Comparison of ENCODE assay signal across 18 mouse cellular contexts in the genomic region with DNA sequence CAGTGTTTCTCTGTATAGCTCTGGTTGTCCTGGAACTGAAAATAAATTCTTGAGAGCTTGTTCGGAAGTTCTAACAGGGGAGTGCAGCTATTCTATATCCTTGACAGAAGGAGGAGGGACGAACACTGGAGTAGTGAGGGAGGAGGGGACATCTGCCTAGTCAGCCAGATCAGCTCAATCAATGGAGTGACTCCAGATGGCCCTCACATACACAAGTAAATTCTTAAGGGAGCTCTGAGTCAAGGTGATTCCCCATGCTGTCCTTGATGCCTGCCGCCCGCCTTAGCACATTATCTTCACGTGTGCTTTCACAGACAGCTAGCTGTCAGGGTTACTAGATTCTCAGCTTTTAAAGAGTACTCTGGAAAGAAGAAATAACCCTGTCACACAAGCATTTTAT. TPM values are rescaled to one million over a fixed set of nuclear protein-coding genes. Genes with fewer than 3 reads are reported as not detected.
A peak's percentile ranks its signal among the peaks of the same experiment; 100 is the strongest.
DNase-seq lines count a peak whose midpoint lies in the region; ATAC-seq and TF ChIP-seq lines count a peak whose summit lies in the region.
"Had no signal": no experiment of that assay in that cellular context is flagged by ENCODE, and none has a peak within 500 bp of the region (broad histone marks: within the 10 kb centered on the region; RNA-seq: fewer than 3 reads in every experiment).

No protein-coding gene starts in this region.

- no peak overlapping the region for H3K27ac ChIP-seq in hindbrain, embryonic 15.5 days (replicated peaks)
- H3K27ac ChIP-seq in hindbrain, embryonic 10.5 days, result no peak overlapping the region
- peak overlapping the region; percentile 1; the same call in 1 of the 2 replicates for H3K27ac ChIP-seq in midbrain, postnatal 0 days (ENCODE audit: low read depth, low read length)
- H3K27ac ChIP-seq in midbrain, embryonic 10.5 days (replicated peaks), result no peak overlapping the region
- H3K27ac ChIP-seq in stomach, embryonic 16.5 days (ENCODE audit: low read length), result peak overlapping the region; percentile 70; the same call in 1 of the 2 replicates
- no peak overlapping the region for H3K27ac ChIP-seq in left cerebral cortex, adult 2 months
- H3K27ac ChIP-seq: forebrain, embryonic 12.5 days; kidney, postnatal 0 days; lung, embryonic 15.5 days had no signal

- 54% methylated on average over 5 of the region's 5 CpGs for WGBS in hindbrain, embryonic 15.5 days
- 69% methylated on average over 5 of the region's 5 CpGs for WGBS in hindbrain, embryonic 10.5 days
- WGBS in midbrain, postnatal 0 days, result 61% methylated on average over 5 of the region's 5 CpGs
- WGBS in midbrain, embryonic 10.5 days, result 78% methylated on average over 5 of the region's 5 CpGs
- WGBS in stomach, embryonic 16.5 days, result 61% methylated on average over 5 of the region's 5 CpGs

- peak; percentile 61; the same call in 1 of the 2 replicates for ATAC-seq in hindbrain, embryonic 15.5 days (ENCODE audit: low FRiP score, low read depth)
- ATAC-seq in midbrain, postnatal 0 days (ENCODE audit: low FRiP score), result no peak
- no peak for ATAC-seq in stomach, embryonic 16.5 days (ENCODE audit: insufficient read depth, low FRiP score)

- no peak overlapping the region for H3K4me3 ChIP-seq in hindbrain, embryonic 15.5 days
- no peak overlapping the region for H3K4me3 ChIP-seq in hindbrain, embryonic 10.5 days
- H3K4me3 ChIP-seq in midbrain, postnatal 0 days (ENCODE audit: low read depth, low read length), result no peak overlapping the region
- no peak overlapping the region for H3K4me3 ChIP-seq in midbrain, embryonic 10.5 days
- no peak overlapping the region for H3K4me3 ChIP-seq in stomach, embryonic 16.5 days (replicated peaks; ENCODE audit: low read length)
- no peak overlapping the region for H3K4me3 ChIP-seq in left cerebral cortex, adult 2 months
- H3K4me3 ChIP-seq: forebrain, embryonic 12.5 days; liver, embryonic 12.5 days; lung, embryonic 15.5 days; megakaryocyte, embryonic 14.5 days; neural tube, embryonic 13.5 days had no signal

- peaks cover 31% of the 10 kb centered on the region for H3K4me1 ChIP-seq in hindbrain, embryonic 15.5 days (replicated peaks)
- peaks cover 18% of the 10 kb centered on the region for H3K4me1 ChIP-seq in hindbrain, embryonic 10.5 days (replicated peaks)
- H3K4me1 ChIP-seq in midbrain, postnatal 0 days (ENCODE audit: insufficient read depth, low read length), result 0 out of 2 replicates have a peak, but pooled peaks cover 4% of the 10 kb centered on the region
- H3K4me1 ChIP-seq in midbrain, embryonic 10.5 days, result peaks cover 17% of the 10 kb centered on the region
- H3K4me1 ChIP-seq in stomach, embryonic 16.5 days (ENCODE audit: control insufficient read depth, insufficient read depth, low read length), result peaks cover 13% of the 10 kb centered on the region

- H3K4me2 ChIP-seq in hindbrain, embryonic 15.5 days, result no peak overlapping the region
- H3K4me2 ChIP-seq in midbrain, postnatal 0 days (ENCODE audit: low read depth, low read length, poor library complexity, severe bottlenecking), result no peak overlapping the region
- no peak overlapping the region for H3K4me2 ChIP-seq in stomach, embryonic 16.5 days (ENCODE audit: low read depth, low read length)
- H3K4me2 ChIP-seq: forebrain, embryonic 12.5 days; liver, embryonic 12.5 days; lung, embryonic 15.5 days; neural tube, embryonic 13.5 days had no signal

- H3K9ac ChIP-seq in hindbrain, embryonic 15.5 days, result no peak overlapping the region
- H3K9ac ChIP-seq in midbrain, postnatal 0 days (replicated peaks; ENCODE audit: low read length, poor library complexity, severe bottlenecking), result no peak overlapping the region
- no peak overlapping the region for H3K9ac ChIP-seq in stomach, embryonic 16.5 days (ENCODE audit: low read length)
- H3K9ac ChIP-seq: forebrain, embryonic 12.5 days; liver, embryonic 12.5 days; lung, embryonic 15.5 days; neural tube, embryonic 13.5 days had no signal

- peaks cover 7% of the 10 kb centered on the region for H3K36me3 ChIP-seq in hindbrain, embryonic 15.5 days
- H3K36me3 ChIP-seq in hindbrain, embryonic 10.5 days, result peaks cover 31% of the 10 kb centered on the region
- H3K36me3 ChIP-seq in midbrain, postnatal 0 days (ENCODE audit: insufficient read depth, low read length), result peaks cover 9% of the 10 kb centered on the region; the same call in 1 of the 2 replicates
- H3K36me3 ChIP-seq in midbrain, embryonic 10.5 days, result peaks cover 25% of the 10 kb centered on the region
- H3K36me3 ChIP-seq in stomach, embryonic 16.5 days (ENCODE audit: control insufficient read depth, insufficient read depth, low read length), result 0 out of 2 replicates have a peak, but pooled peaks cover 9% of the 10 kb centered on the region

- intact Hi-C loops in left cerebral cortex, adult 2 months (cut with DNase I), result no loop called here

- no peaks in the 10 kb centered on the region for H3K9me3 ChIP-seq in hindbrain, embryonic 15.5 days
- no peaks in the 10 kb centered on the region for H3K9me3 ChIP-seq in hindbrain, embryonic 10.5 days
- H3K9me3 ChIP-seq in midbrain, postnatal 0 days (ENCODE audit: low read length), result no peaks in the 10 kb centered on the region
- H3K9me3 ChIP-seq in midbrain, embryonic 10.5 days (replicated peaks), result no peaks in the 10 kb centered on the region
- H3K9me3 ChIP-seq in stomach, embryonic 16.5 days (replicated peaks; ENCODE audit: control insufficient read depth, low read length), result no peaks in the 10 kb centered on the region
- H3K9me3 ChIP-seq: forebrain, embryonic 12.5 days; liver, embryonic 12.5 days; lung, embryonic 15.5 days; megakaryocyte, embryonic 14.5 days; neural tube, embryonic 13.5 days had no signal

- no peaks in the 10 kb centered on the region for H3K27me3 ChIP-seq in hindbrain, embryonic 15.5 days
- no peaks in the 10 kb centered on the region for H3K27me3 ChIP-seq in hindbrain, embryonic 10.5 days (ENCODE audit: insufficient read depth, poor library complexity, severe bottlenecking)
- no peaks in the 10 kb centered on the region for H3K27me3 ChIP-seq in midbrain, postnatal 0 days (ENCODE audit: insufficient read depth, low read length)
- H3K27me3 ChIP-seq in midbrain, embryonic 10.5 days (ENCODE audit: low read depth, poor library complexity, severe bottlenecking), result no peaks in the 10 kb centered on the region
- no peaks in the 10 kb centered on the region for H3K27me3 ChIP-seq in stomach, embryonic 16.5 days (ENCODE audit: control insufficient read depth, insufficient read depth, low read length)
- H3K27me3 ChIP-seq: forebrain, embryonic 12.5 days; liver, embryonic 12.5 days; lung, embryonic 15.5 days; megakaryocyte, embryonic 14.5 days; neural tube, embryonic 13.5 days had no signal

- DNase-seq in cerebellum, adult 18-20 months, result peak; percentile 30 to 51
- no peak for DNase-seq in cerebellum, adult 8-10 months
- DNase-seq in hindbrain, embryonic 10.5 days (ENCODE audit: low spot score), result no peak
- DNase-seq in midbrain, postnatal 0 days (ENCODE audit: low spot score), result peak; percentile 60
- no peak for DNase-seq in midbrain, embryonic 10.5 days (ENCODE audit: low spot score)
- DNase-seq in left cerebral cortex, adult 2 months (ENCODE audit: extremely low spot score in 1 of 2, low spot score in 2 of 2), result no peak
- DNase-seq: heart, adult 18-20 months; layer of hippocampus, adult 9-11 months; spleen, adult 18-20 months; thymus, postnatal 36 days had no signal

- TF ChIP-seq CTCF in midbrain, postnatal 0 days (IDR thresholded peaks at IDR 0.05), result no peak
- no peak for TF ChIP-seq CTCF in left cerebral cortex, adult 2 months (IDR thresholded peaks at IDR 0.05)

RNA-seq across cellular contexts. Expression of gene Rheb, which starts 21.8 kb away (rescaled TPM):
- 230 and 236 TPM in 2 replicates for polyA plus RNA-seq in hindbrain, embryonic 15.5 days (2015; fragmentation: Nextera tagmentation; extraction: Ambion mirVana)
- 156 and 180 TPM in 2 replicates for polyA plus RNA-seq in hindbrain, embryonic 10.5 days (2016; fragmentation: Nextera tagmentation; extraction: Ambion mirVana)
- 96.0 and 102 TPM in 2 replicates for total RNA-seq in midbrain, postnatal 0 days (2014; rRNA removed)
- 287 and 291 TPM in 2 replicates for polyA plus RNA-seq in midbrain, postnatal 0 days (2015; fragmentation: Nextera tagmentation; extraction: Ambion mirVana)
- 179 and 183 TPM in 2 replicates for polyA plus RNA-seq in midbrain, embryonic 10.5 days (2016; fragmentation: Nextera tagmentation; extraction: Ambion mirVana)
- polyA plus RNA-seq in stomach, embryonic 16.5 days (2015; fragmentation: Nextera tagmentation; extraction: Ambion mirVana), result 218 and 227 TPM in 2 replicates
- 100 to 1,000 TPM; 124 to 134 TPM for total RNA-seq in left cerebral cortex, adult 2 months (2021)

Comparison
In these comparisons a context has a peak if more than half of its experiments do, and no peak if none do; other contexts are left out.
1. DNase-seq: peak in cerebellum, adult 18-20 months (2 of 2) and midbrain, postnatal 0 days (single experiment); none in cerebellum, adult 8-10 months (single experiment), hindbrain, embryonic 10.5 days (single experiment), midbrain, embryonic 10.5 days (single experiment) and left cerebral cortex, adult 2 months (0 of 2).
2. H3K27ac ChIP-seq: peak in midbrain, postnatal 0 days (single experiment) and stomach, embryonic 16.5 days (single experiment); none in hindbrain, embryonic 15.5 days (single experiment), hindbrain, embryonic 10.5 days (single experiment), midbrain, embryonic 10.5 days (single experiment) and left cerebral cortex, adult 2 months (single experiment).